Mouse (Mus musculus) frontal cortex, postnatal 14 days (tissue): Measurements from ENCODE around the gene Aloxe3.

Experiments
- DNase-seq, 2 experiments: peaks; one replicate each; pipeline ENCODE4 v3.0.0; 2022; ENCODE audit warnings: low spot score in 2 of 2

Aloxe3 gene

DNA sequence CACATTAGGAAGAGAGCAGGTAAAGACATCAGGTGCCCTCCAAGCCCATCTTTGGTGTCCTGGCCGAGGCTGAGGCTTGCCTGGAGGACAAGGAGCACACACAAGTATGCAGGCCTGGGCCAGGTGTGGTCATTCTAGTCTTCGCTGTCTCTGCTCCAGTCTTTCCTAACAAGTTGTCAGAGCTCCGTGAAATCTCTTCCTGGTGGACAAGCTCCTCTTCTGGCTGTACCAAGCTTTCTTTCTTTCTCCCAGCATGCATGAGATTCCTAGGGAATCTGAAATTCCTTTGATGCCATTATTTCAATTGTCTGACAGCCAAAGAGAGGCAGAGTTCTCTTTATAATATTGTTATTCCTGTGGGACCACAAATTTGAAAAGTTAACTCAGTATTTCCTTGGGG, 53.8 kb downstream of the Aloxe3 start:
- DNase-seq: no peak

DNA sequence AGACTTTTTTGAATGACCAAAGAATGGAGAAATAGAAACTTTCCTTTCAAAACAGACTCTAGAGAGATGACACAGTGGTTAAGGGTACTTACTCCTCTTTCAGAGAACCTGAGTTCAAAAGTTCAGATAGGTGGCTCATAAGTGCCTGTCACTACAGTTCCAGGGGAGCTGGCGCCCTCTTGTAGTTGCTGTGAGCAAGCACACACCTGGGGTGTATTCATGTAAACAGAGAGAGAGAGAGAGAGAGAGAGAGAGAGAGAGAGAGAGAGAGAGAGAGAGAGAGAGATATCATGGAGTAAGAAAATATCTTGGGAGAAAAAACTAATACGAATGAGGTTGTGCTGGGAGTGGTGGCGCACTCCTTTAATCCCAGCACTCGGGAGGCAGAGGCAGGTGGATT, 54.4 kb downstream of the Aloxe3 start:
- DNase-seq: no peak

DNA sequence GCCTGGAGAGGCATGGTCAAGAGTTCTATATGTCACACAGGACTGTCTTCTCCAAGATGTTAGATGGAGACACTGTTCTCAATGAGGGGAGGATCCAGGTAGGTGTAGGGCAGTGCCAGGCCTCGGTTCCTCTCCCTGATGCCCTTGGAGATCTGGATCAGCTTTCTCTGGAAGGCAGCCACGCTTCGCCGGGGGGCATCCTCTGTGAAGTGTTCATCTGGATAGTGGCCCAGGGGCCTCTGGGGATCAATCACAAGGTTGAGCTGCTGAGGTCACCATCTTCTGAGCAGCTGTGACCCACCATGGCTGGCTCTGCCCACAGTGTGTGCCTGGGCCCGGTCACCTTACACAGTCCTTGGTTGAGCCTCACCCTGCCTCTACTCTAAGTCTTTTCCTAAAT, 59.3 kb downstream of the Aloxe3 start:
- no peak for DNase-seq

DNA sequence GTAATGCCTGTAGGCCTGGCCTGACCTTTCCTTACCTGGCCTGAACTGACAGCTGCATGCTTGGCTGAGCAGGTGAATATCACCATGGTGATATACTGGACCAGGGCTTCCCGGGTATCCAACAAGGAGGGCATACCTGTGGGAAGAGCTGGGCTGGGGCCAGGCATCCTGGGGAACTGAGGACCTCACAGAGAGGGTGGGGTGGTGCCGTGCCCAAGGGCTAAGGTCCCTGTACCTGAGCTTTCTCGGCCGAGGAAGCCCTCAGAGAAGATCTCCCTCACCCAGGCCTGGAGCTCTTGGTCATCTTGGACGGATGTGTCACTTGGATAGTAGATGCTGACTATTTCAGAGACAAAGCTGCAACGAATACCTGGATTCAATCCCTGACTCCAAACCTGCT, 60.2 kb downstream of the Aloxe3 start:
- DNase-seq: no peak

DNA sequence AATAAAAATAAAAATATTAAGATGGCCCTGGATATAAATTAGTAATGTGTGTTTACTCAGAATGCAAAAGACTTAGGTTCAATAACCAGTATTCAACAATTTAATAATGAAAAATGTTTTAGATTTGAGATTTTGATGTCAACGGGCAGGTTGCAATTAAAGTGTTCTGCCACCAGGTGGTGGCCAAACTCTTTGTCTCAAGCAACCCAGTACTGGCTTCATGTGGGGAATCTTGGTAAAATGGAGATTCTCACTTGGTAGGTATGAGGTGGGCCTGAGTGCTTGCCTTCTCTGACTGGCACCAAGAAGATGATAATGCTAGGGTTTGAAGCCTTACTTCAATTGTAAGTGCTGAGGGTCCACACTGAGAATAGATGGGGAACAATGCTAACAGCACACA, 67.1 kb downstream of the Aloxe3 start:
- DNase-seq: no peak

DNA sequence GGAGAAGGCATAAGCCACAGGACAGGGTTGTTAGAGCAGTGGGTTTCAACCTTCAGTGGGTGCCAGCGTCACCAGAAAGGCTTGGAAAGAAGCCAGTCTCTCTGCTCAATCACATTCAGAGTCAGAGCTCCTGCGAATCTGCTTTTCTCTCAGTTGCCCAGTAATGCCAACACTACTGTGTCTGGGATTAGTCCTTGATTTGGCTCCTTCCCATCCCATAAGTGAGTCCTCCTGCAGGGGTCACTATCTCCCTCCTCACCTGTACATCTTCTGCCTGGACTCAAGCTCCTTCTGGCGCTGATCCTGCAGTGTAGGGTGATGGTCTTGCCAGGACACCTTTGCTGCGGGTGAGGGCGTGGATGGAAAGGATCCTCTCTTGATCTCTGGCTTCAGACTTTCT, 71.1 kb downstream of the Aloxe3 start:
- DNase-seq: no peak

DNA sequence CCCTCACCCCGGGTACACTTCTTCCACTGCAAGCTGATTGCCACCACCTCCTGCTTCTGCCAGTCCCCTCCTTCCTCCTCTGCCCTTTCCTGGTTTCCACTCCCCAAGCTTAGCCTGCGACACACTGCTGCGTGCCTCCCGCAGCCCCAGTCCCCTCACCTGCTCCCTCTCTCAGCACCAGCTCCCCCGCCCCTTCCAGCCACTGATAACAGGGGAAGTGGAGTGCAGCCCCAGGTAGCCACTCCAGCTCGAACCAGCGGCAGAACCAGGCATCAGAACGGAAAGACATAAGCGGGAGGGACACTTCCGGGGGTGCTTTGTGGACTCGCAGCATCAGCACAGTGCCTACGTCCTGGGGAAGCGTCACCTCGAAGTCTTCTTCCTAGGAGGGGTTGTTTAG, 71.5 kb downstream of the Aloxe3 start:
- DNase-seq: no peak

DNA sequence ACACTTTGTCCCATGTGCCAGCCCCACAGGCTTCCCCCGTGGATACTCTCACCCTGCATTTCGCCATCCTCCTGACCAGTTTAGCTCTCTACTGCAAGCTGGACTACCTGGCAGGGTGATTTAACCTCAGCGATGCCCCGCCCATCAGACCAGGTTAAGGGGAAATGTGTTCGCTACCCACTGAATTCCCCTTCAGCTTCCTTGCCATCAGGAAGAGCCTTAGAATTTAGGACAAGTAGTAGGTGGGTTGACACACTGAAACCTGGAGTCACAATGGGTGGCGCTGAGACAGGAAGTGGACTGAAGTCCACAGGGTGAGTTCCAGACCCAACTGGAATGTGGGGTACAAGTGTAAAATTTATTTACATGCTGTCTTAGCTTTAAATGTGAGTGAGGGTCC, 72.0 kb downstream of the Aloxe3 start, which contains the start of gene Alox8:
TSS of gene Alox8 (minus strand) at position 101 of the 400 bp plus-strand sequence.
- no peak for DNase-seq
